Mouse (Mus musculus): Measurements from ENCODE around the gene Rhbdf2. TPM values are rescaled to one million over a fixed set of nuclear protein-coding genes. Genes with fewer than 3 reads are reported as not detected.
A peak's percentile ranks its signal among the peaks of the same experiment; 100 is the strongest.
"Not testable (repeated sequence)": the region's sequence is repeated elsewhere in the genome, so short reads cannot be mapped to it uniquely, and the experiment has no call there.

Gene Rhbdf2
- 0.87 and 0.98 TPM in 2 replicates for polyA plus RNA-seq (2015; fragmentation: Nextera tagmentation; extraction: Ambion mirVana)

- 74% methylated on average over 10 of the region's 10 CpGs for WGBS
- H3K9me3 ChIP-seq (replicated peaks): no peaks in the 10 kb centered on the region
- H3K27ac ChIP-seq: no peak within 1 kb of the TSS
Measured at GRCm38 (mm10) chr11:116626299-116627071, at the start of gene Rhbdf2. Rhbdf2 (minus strand) TSS chr11:116627019.

GRCm38 (mm10) chr11:116676175-116676976 is 49.6 kb upstream of the Rhbdf2 start:
- WGBS: 92% methylated on average over 14 of the region's 14 CpGs
- peaks cover 78% of the 10 kb centered on the region for H3K36me3 ChIP-seq (ENCODE audit: poor library complexity, severe bottlenecking)

More at GRCm38 (mm10) chr11:116626299-116627071, at the start of gene Rhbdf2:
- no peak within 1 kb of the TSS for H3K9ac ChIP-seq
- no peak for ATAC-seq
- H3K36me3 ChIP-seq (ENCODE audit: poor library complexity, severe bottlenecking): no peaks in the 10 kb centered on the region
- no peak within 1 kb of the TSS for H3K4me2 ChIP-seq
- peaks cover 17% of the 10 kb centered on the region for H3K4me1 ChIP-seq
- H3K27me3 ChIP-seq: peaks cover 33% of the 10 kb centered on the region
- H3K4me3 ChIP-seq: no peak within 1 kb of the TSS

GRCm38 (mm10) chr11:116675429-116675828 is 48.6 kb upstream of the Rhbdf2 start:
- H3K4me3 ChIP-seq: not testable (repeated sequence)
- peaks cover 70% of the 10 kb centered on the region for H3K36me3 ChIP-seq (ENCODE audit: poor library complexity, severe bottlenecking)

More at GRCm38 (mm10) chr11:116676175-116676976, 49.6 kb upstream of the Rhbdf2 start:
- no peak overlapping the region for H3K4me3 ChIP-seq
- no peaks in the 10 kb centered on the region for H3K27me3 ChIP-seq
- no peak overlapping the region for H3K4me2 ChIP-seq
- H3K4me1 ChIP-seq: peaks cover 27% of the 10 kb centered on the region
- no peak for ATAC-seq
- H3K9ac ChIP-seq: no peak overlapping the region
- H3K9me3 ChIP-seq (replicated peaks): no peaks in the 10 kb centered on the region
- no peak overlapping the region; the same call in 1 of the 2 replicates for H3K27ac ChIP-seq

GRCm38 (mm10) chr11:116674616-116675379 is 48.0 kb upstream of the Rhbdf2 start:
- H3K9me3 ChIP-seq (replicated peaks): no peaks in the 10 kb centered on the region
- H3K27me3 ChIP-seq: no peaks in the 10 kb centered on the region
- peaks cover 37% of the 10 kb centered on the region for H3K4me1 ChIP-seq
- H3K27ac ChIP-seq: no peak overlapping the region
- ATAC-seq: no peak
- 58% methylated on average over 7 of the region's 7 CpGs for WGBS
- H3K9ac ChIP-seq: no peak overlapping the region
- peaks cover 70% of the 10 kb centered on the region for H3K36me3 ChIP-seq (ENCODE audit: poor library complexity, severe bottlenecking)
- H3K4me2 ChIP-seq: no peak overlapping the region
- no peak overlapping the region for H3K4me3 ChIP-seq

More at GRCm38 (mm10) chr11:116675429-116675828, 48.6 kb upstream of the Rhbdf2 start:
- not testable (repeated sequence) for ATAC-seq; H3K4me2 ChIP-seq; H3K27ac ChIP-seq; H3K9me3 ChIP-seq (replicated peaks); H3K9ac ChIP-seq; H3K27me3 ChIP-seq
- H3K4me1 ChIP-seq: peaks cover 35% of the 10 kb centered on the region
- WGBS: 80% methylated on average over 6 of the region's 6 CpGs

GRCm38 (mm10) chr11:116673410-116673809 is 46.6 kb upstream of the Rhbdf2 start:
- Histone ChIP-seq H3K4me2 (peak overlapping the region; percentile 96), H3K4me1 (peaks cover 43% of the 10 kb centered on the region), H3K36me3 (ENCODE audit: poor library complexity, severe bottlenecking) (peaks cover 56% of the 10 kb centered on the region), H3K27ac (no peak overlapping the region), H3K4me3 (peak overlapping the region; percentile 84; the same call in 1 of the 2 replicates), H3K9ac (peak overlapping the region; percentile 95), H3K9me3 (replicated peaks) (no peaks in the 10 kb centered on the region), H3K27me3 (no peaks in the 10 kb centered on the region)
- WGBS: 88% methylated on average over 2 of the region's 2 CpGs
- no peak for ATAC-seq

GRCm38 (mm10) chr11:116672595-116672994 is 45.8 kb upstream of the Rhbdf2 start:
- peaks cover 43% of the 10 kb centered on the region for H3K4me1 ChIP-seq
- peak overlapping the region; percentile 95 for H3K9ac ChIP-seq
- H3K9me3 ChIP-seq (replicated peaks): no peaks in the 10 kb centered on the region
- WGBS: 21% methylated on average over 7 of the region's 7 CpGs
- ATAC-seq: no peak
- peak overlapping the region; percentile 96 for H3K4me2 ChIP-seq
- no peak overlapping the region for H3K27ac ChIP-seq
- H3K4me3 ChIP-seq: peak overlapping the region; percentile 84
- peaks cover 48% of the 10 kb centered on the region for H3K36me3 ChIP-seq (ENCODE audit: poor library complexity, severe bottlenecking)
- H3K27me3 ChIP-seq: no peaks in the 10 kb centered on the region

- no peak; the same call in 1 of the 2 replicates for ATAC-seq
- under 1% methylated on average over 24 of the region's 24 CpGs for WGBS
- no peak overlapping the region; the same call in 1 of the 2 replicates for H3K27ac ChIP-seq
- no peaks in the 10 kb centered on the region for H3K27me3 ChIP-seq
- peaks cover 43% of the 10 kb centered on the region for H3K4me1 ChIP-seq
- peak overlapping the region; percentile 95 for H3K9ac ChIP-seq
- no peaks in the 10 kb centered on the region for H3K9me3 ChIP-seq (replicated peaks)
- peak overlapping the region; percentile 96 for H3K4me2 ChIP-seq
- peaks cover 42% of the 10 kb centered on the region for H3K36me3 ChIP-seq (ENCODE audit: poor library complexity, severe bottlenecking)
- peak overlapping the region; percentile 84 for H3K4me3 ChIP-seq
Measured at GRCm38 (mm10) chr11:116671845-116672434, 45.1 kb upstream of the Rhbdf2 start.

GRCm38 (mm10) chr11:116671112-116671844 is 44.5 kb upstream of the Rhbdf2 start:
- H3K36me3 ChIP-seq (ENCODE audit: poor library complexity, severe bottlenecking): peaks cover 35% of the 10 kb centered on the region
- H3K4me1 ChIP-seq: peaks cover 43% of the 10 kb centered on the region
- no peaks in the 10 kb centered on the region for H3K9me3 ChIP-seq (replicated peaks)
- ATAC-seq: peak; percentile 92
- peak overlapping the region; percentile 96 for H3K4me2 ChIP-seq
- H3K4me3 ChIP-seq: peak overlapping the region; percentile 84
- peak overlapping the region; percentile 95 for H3K9ac ChIP-seq
- H3K27me3 ChIP-seq: no peaks in the 10 kb centered on the region
- H3K27ac ChIP-seq: no peak overlapping the region; the same call in none of the 2 replicates
- WGBS: 1% methylated on average over 45 of the region's 45 CpGs

GRCm38 (mm10) chr11:116670386-116670785 is 43.6 kb upstream of the Rhbdf2 start:
- H3K4me3 ChIP-seq: no peak overlapping the region
- no peak for ATAC-seq
- H3K36me3 ChIP-seq (ENCODE audit: poor library complexity, severe bottlenecking): peaks cover 26% of the 10 kb centered on the region
- no peak overlapping the region for H3K9ac ChIP-seq
- H3K4me1 ChIP-seq: peaks cover 43% of the 10 kb centered on the region
- H3K27ac ChIP-seq: no peak overlapping the region
- H3K9me3 ChIP-seq (replicated peaks): no peaks in the 10 kb centered on the region
- H3K27me3 ChIP-seq: no peaks in the 10 kb centered on the region
- WGBS: 80% methylated on average over 7 of the region's 7 CpGs
- H3K4me2 ChIP-seq: peak overlapping the region; percentile 96; the same call in 1 of the 2 replicates

- ATAC-seq: no peak
- Histone ChIP-seq H3K4me1 (peaks cover 43% of the 10 kb centered on the region), H3K36me3 (ENCODE audit: poor library complexity, severe bottlenecking) (peaks cover 21% of the 10 kb centered on the region), H3K27me3 (no peaks in the 10 kb centered on the region), H3K9ac (no peak overlapping the region), H3K4me2 (no peak overlapping the region), H3K4me3 (no peak overlapping the region), H3K27ac (no peak overlapping the region), H3K9me3 (replicated peaks) (no peaks in the 10 kb centered on the region)
- 72% methylated on average over 13 of the region's 13 CpGs for WGBS
Measured at GRCm38 (mm10) chr11:116669787-116670365, 43.1 kb upstream of the Rhbdf2 start.

All from forebrain, embryonic 13.5 days (tissue).